Mouse (Mus musculus) fat pad, adult 2 months (tissue): ENCODE results near the gene Agrn.
"Not testable (repeated sequence)": the region's sequence is repeated elsewhere in the genome, so short reads cannot be mapped to it uniquely, and the experiment has no call there.

Source experiments
- DNase-seq: peaks from one replicate; pipeline ENCODE4 v3.0.0-alpha.2; 2011; ENCODE audit warnings: low read depth, low spot score; ENCODE audit errors: extremely low read depth

Agrn gene

GRCm38 (mm10) chr4:156168611-156169010 is 28.7 kb downstream of the Agrn start:
- DNase-seq = no peak

- no peak for DNase-seq
Observed at GRCm38 (mm10) chr4:156166477-156166876, 30.8 kb downstream of the Agrn start.

DNA sequence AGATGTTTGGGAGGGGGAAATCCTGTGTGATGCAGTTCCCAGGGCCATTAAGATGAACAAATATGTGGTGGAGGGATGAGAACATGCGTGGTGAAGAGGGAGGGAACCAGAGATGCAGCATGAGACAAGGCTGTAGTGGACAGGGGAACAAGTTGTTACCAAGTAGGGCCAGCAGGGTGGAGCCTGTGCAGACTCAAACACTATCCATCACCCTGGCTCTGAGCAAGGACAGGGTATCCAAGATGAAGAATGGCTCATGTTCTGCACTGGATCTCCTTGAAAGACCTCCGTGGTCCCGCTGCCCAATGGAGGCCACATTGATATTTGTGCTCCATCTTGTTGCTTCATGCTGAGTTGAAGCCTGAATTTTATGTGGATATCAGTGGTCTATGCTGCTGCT is 42.5 kb downstream of the Agrn start:
- DNase-seq = no peak

GRCm38 (mm10) chr4:156150887-156151286 is 46.4 kb downstream of the Agrn start:
- DNase-seq = not testable (repeated sequence)

GRCm38 (mm10) chr4:156136285-156137100 is 60.8 kb downstream of the Agrn start:
- no peak for DNase-seq

GRCm38 (mm10) chr4:156135801-156136200 is 61.5 kb downstream of the Agrn start:
- DNase-seq = no peak

GRCm38 (mm10) chr4:156135112-156135511 is 62.2 kb downstream of the Agrn start:
- DNase-seq = no peak

DNA sequence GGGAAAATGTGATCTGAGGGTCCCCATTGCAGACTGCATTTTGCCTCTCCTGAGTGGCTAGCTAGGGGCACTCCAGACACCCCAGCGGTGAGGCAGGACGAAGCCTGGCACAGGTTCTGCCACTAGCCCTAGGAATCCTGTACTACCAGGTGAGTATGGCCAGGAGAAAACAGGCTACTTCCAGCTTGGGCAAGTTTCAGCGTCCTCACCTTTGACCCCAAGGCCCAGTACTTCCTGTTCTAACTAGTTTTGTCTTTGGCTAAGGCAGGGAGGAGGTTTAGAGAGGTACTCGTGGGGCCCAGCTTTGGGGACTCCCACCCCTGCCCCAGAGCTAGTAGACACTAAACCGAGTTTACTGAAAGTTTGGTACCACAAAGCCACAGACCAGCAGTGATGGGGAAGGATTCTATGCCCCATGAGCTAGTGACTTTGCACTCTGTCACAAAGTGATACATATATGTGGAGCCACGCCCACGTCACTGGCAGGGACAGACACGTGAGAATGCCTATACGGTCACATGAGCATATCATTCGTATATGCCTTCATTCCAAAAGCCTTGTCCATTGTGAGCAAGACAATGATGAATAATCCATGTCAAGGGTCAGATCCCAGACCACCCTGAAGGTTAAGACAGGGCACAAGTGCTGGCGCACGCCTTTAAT is 63.2 kb downstream of the Agrn start:
- no peak for DNase-seq

- no peak for DNase-seq
Observed at GRCm38 (mm10) chr4:156133334-156133733, 64.0 kb downstream of the Agrn start.

- no peak for DNase-seq
Observed at GRCm38 (mm10) chr4:156130940-156131339, 66.3 kb downstream of the Agrn start.

GRCm38 (mm10) chr4:156130436-156130835 is 66.9 kb downstream of the Agrn start, which contains the start of gene Rnf223:
Gene Rnf223 (plus strand): TSS chr4:156130513.
- DNase-seq = no peak

GRCm38 (mm10) chr4:156128746-156129145 is 68.5 kb downstream of the Agrn start:
- no peak for DNase-seq

- no peak for DNase-seq
Observed at GRCm38 (mm10) chr4:156126841-156127240, 70.4 kb downstream of the Agrn start.

GRCm38 (mm10) chr4:156125393-156125792 is 71.9 kb downstream of the Agrn start:
- no peak for DNase-seq

DNA sequence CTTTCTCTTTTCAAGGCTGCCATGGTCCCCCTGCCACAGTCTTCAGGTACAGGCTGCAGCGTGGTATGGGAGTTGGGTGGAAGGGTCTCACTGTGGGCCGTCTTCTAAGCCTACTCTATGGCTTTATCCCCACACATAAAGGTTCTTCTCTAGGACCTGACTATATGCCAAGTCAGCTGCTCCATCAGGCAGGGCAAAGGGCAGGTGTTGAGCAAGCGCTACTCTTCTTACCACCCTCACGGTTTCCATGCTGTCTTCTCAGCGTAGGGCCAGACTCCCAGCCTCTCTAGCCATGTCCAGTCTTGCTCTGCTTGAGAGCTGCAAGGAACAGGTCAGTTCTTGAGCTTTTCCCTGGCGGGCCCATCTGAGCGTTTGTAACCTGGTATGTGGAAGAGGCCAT is 73.2 kb downstream of the Agrn start:
- DNase-seq = no peak
